Mouse (Mus musculus): ENCODE data around the gene Kyat3. TPM values are rescaled to one million over a fixed set of nuclear protein-coding genes. Genes with fewer than 3 reads are reported as not detected.
"Not testable (repeated sequence)": the region's sequence is repeated elsewhere in the genome, so short reads cannot be mapped to it uniquely, and the experiment has no call there.

Kyat3 gene
- polyA plus RNA-seq (2012; rRNA removed) = 1.4 and 2.4 TPM in 2 replicates

DNA sequence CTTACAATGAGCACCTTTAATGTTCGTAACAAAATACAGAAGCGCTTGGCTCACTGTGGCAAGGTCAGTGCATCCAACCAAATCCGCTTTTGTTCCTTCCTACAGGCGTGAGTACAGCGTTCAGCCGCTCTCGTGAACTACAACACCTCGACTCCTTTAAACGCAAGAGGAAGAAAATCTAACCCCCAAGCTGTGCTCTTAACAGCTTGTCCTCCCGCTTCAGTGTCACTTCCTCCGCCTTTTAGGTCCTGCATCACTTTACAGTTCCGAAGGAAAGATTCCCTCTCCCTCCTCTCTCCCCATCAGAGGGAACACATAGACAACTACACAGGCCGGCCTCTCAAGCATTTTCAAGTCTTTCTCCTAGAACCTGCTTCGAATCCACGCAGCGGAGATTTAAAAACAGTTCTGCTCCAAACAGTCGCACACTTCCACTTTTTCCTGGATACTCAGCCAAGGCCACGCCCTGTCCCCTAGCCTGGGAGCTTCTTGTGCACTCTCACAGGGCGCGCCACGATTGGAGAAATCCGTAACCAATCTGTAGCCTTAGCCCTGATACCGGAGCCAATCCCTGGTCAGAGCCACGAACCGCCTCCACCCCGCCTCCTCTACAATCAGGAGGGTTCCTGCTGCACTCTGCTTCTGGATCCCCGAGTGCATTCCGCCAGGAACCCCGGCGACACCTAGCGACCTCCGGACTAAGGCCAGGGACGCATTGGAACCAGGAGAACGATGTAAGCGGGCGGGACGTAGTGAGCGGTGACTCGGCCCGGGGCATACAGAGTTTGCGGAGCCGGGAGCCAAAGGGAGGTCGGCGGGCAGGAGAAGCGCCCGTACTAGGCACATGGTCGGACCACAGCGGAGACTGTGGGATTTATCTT is at the start of gene Kyat3:
TSS of gene Kyat3 (plus strand) at position 610 of the 881 bp plus-strand sequence.
- WGBS = under 1% methylated on average over 48 of the region's 48 CpGs
- peak; percentile 90 for DNase-seq
- TF ChIP-seq CTCF (IDR thresholded peaks at IDR 0.05; ENCODE audit: insufficient read depth, low read length) (peak; percentile 16; the same call in 1 of the 2 replicates), POLR2A (IDR thresholded peaks at IDR 0.05; ENCODE audit: borderline replicate concordance, extremely low read depth, low read depth, low read length) (peak; percentile 83; the same call in 1 of the 2 replicates)
- no peaks in the 10 kb centered on the region; the same call in none of the 2 replicates for H3K4me1 ChIP-seq (ENCODE audit: control insufficient read depth, insufficient read depth, low read length)
- peak within 1 kb of the TSS; percentile 78 for H3K4me3 ChIP-seq (replicated peaks; ENCODE audit: extremely low read depth, low read depth, low read length)

DNA sequence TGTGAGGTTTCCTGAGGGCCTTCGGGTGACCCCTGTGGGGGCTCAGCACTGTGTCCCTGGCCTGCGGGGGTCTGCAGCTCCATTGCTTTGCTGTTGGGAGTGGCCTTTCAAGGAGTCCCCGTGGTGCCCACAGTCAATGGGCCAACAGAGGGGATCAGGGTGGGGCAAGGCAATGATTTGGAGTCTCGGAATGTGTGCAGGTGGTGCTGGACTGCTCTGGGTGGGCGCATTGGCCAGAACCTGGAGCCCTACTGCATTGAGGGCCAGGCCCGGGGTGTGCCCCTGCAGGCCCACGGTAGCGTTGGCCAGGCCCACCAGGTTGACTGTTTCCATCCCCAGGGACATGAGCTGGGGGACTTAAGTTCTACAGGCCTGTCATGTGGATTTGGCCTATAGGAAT is 36.1 kb upstream of the Kyat3 start:
- no peaks in the 10 kb centered on the region for H3K4me1 ChIP-seq (ENCODE audit: control insufficient read depth, insufficient read depth, low read length)
- TF ChIP-seq POLR2A (IDR thresholded peaks at IDR 0.05; ENCODE audit: borderline replicate concordance, extremely low read depth, low read depth, low read length) = no peak
- TF ChIP-seq CTCF (IDR thresholded peaks at IDR 0.05; ENCODE audit: insufficient read depth, low read length) = no peak
- DNase-seq = no peak
- 92% methylated on average over 8 of the region's 8 CpGs for WGBS
- H3K4me3 ChIP-seq (replicated peaks; ENCODE audit: extremely low read depth, low read depth, low read length) = no peak overlapping the region

DNA sequence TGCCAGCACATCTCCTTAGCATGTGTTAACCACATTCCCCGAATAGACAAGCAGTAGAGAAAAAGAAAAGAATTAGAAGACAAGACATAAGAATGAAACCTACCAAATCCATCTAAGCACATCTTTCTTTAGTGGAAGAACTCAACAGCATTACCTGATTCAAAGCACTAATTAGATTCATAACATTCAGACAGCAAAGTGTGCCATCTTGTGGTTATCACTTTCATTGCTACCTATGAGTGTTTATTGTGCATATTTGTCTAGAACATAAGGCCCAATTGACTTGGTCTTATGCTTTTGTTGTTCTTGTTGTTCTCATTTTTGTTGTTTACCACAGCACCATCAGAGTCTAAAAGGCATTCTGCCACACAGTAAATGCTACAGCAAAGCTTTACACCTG is 26.2 kb upstream of the Kyat3 start:
- H3K4me3 ChIP-seq (replicated peaks; ENCODE audit: extremely low read depth, low read depth, low read length) = no peak overlapping the region
- H3K4me1 ChIP-seq (ENCODE audit: control insufficient read depth, insufficient read depth, low read length) = no peaks in the 10 kb centered on the region
- DNase-seq = no peak
- 81% methylated on average over 1 of the region's 1 CpGs for WGBS
- TF ChIP-seq CTCF (IDR thresholded peaks at IDR 0.05; ENCODE audit: insufficient read depth, low read length) (0 out of 2 replicates have a peak, but pooled peaks have one; percentile 21), POLR2A (IDR thresholded peaks at IDR 0.05; ENCODE audit: borderline replicate concordance, extremely low read depth, low read depth, low read length) (no peak)

DNA sequence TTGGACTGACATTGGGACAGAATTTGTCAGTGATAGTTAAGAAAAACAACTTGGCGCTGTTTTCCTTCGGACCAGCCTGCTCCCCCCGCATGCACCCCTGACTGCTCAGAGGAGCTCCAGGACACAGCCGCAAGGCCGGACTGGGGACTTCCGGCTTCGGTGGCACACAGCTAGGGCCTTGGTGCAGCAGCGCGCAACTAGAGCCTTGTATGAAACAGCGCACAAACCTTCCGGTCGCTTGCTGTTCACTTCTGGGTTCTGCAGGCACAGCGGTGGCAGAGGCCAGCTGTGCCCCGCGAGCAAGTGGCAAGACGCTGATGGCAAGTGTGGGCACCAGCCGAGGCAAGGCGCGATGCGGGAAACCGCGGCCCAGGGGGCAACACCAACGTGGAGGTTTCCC is 12.9 kb upstream of the Kyat3 start:
- no peak for DNase-seq
- Histone ChIP-seq H3K4me3 (replicated peaks; ENCODE audit: extremely low read depth, low read depth, low read length) (no peak overlapping the region), H3K4me1 (ENCODE audit: control insufficient read depth, insufficient read depth, low read length) (no peaks in the 10 kb centered on the region)
- 61% methylated on average over 23 of the region's 23 CpGs for WGBS
- TF ChIP-seq POLR2A (IDR thresholded peaks at IDR 0.05; ENCODE audit: borderline replicate concordance, extremely low read depth, low read depth, low read length) = no peak
- no peak for TF ChIP-seq CTCF (IDR thresholded peaks at IDR 0.05; ENCODE audit: insufficient read depth, low read length)

DNA sequence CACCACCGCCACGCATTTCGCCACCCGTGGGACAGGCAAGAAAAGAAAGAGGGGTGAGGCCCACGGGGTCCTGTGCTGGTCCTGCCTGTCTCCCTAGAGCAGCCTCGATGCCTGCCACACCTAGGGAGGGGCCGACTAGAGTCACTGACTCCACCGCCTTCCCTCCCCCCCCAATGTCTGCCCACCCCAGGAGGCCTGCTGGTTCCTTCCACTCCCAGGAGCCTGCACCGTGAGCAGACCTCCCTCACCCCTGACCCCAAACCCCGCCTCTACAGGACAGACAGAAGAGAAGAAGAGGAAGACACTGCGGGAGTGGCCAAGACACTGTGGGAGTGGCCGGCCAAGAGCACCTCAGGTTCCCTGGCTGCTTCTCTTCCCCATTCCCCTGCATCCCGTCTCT is 12.5 kb upstream of the Kyat3 start:
- TF ChIP-seq POLR2A (IDR thresholded peaks at IDR 0.05; ENCODE audit: borderline replicate concordance, extremely low read depth, low read depth, low read length) (no peak), CTCF (IDR thresholded peaks at IDR 0.05; ENCODE audit: insufficient read depth, low read length) (no peak)
- Histone ChIP-seq H3K4me1 (ENCODE audit: control insufficient read depth, insufficient read depth, low read length) (no peaks in the 10 kb centered on the region), H3K4me3 (replicated peaks; ENCODE audit: extremely low read depth, low read depth, low read length) (peak overlapping the region; percentile 12)
- no peak for DNase-seq
- WGBS = 35% methylated on average over 13 of the region's 13 CpGs

DNA sequence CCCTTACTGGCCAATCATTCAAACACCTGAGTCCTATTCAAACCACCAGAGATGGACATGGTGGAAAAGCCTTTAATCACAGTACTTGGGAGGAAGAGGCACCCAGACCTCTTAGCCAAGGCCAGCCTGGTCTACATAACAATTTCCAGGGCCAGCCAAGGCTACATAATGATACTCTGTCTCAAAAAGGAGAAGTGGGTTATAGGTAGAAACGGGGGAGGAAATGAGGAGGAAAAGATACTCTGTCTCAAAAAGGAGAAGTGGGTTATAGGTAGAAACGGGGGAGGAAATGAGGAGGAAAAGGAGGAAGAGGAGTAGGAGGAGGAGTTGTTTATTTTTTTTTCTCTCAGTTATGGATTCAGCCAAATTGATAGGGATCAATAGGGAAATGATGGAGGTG is 4.3 kb upstream of the Kyat3 start:
- TF ChIP-seq POLR2A (IDR thresholded peaks at IDR 0.05; ENCODE audit: borderline replicate concordance, extremely low read depth, low read depth, low read length) (no peak), CTCF (IDR thresholded peaks at IDR 0.05; ENCODE audit: insufficient read depth, low read length) (no peak)
- Histone ChIP-seq H3K4me1 (ENCODE audit: control insufficient read depth, insufficient read depth, low read length) (no peaks in the 10 kb centered on the region; the same call in none of the 2 replicates), H3K4me3 (replicated peaks; ENCODE audit: extremely low read depth, low read depth, low read length) (no peak overlapping the region)
- 70% methylated on average over 2 of the region's 2 CpGs for WGBS
- DNase-seq = no peak

DNA sequence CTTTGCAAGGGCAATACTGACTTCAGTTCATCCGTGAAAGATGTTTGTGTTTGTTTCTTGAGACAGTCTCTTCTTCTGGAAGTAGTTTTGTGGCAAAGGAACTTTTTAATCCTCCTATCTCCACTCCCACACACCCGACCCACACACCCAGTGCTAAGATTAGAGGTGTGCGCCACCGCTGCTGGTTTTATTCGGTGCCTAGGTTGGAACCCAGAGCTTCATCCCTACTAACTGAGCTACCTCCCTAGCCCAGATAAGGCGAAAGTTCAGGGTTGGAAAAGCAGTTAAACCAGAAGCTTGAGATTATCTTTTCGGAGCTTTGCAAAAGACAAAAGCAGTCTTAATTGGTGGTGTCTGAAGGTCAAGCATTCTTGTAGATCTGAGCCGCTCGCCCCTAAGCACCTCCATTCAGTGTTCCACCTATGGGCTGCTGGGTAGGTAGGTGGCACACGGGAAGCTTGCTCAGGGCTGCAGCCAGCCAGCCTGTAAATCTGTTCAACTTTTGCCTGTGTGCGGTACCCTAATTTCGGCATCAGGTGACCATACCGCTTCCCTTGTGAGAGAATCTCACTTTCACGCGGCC is 647 bp downstream of the Kyat3 start:
- Histone ChIP-seq H3K4me3 (replicated peaks; ENCODE audit: extremely low read depth, low read depth, low read length) (peak overlapping the region; percentile 78), H3K4me1 (ENCODE audit: control insufficient read depth, insufficient read depth, low read length) (no peaks in the 10 kb centered on the region; the same call in none of the 2 replicates)
- peak; percentile 14 for DNase-seq
- WGBS = 25% methylated on average over 15 of the region's 15 CpGs
- TF ChIP-seq POLR2A (IDR thresholded peaks at IDR 0.05; ENCODE audit: borderline replicate concordance, extremely low read depth, low read depth, low read length) (no peak), CTCF (IDR thresholded peaks at IDR 0.05; ENCODE audit: insufficient read depth, low read length) (no peak)

DNA sequence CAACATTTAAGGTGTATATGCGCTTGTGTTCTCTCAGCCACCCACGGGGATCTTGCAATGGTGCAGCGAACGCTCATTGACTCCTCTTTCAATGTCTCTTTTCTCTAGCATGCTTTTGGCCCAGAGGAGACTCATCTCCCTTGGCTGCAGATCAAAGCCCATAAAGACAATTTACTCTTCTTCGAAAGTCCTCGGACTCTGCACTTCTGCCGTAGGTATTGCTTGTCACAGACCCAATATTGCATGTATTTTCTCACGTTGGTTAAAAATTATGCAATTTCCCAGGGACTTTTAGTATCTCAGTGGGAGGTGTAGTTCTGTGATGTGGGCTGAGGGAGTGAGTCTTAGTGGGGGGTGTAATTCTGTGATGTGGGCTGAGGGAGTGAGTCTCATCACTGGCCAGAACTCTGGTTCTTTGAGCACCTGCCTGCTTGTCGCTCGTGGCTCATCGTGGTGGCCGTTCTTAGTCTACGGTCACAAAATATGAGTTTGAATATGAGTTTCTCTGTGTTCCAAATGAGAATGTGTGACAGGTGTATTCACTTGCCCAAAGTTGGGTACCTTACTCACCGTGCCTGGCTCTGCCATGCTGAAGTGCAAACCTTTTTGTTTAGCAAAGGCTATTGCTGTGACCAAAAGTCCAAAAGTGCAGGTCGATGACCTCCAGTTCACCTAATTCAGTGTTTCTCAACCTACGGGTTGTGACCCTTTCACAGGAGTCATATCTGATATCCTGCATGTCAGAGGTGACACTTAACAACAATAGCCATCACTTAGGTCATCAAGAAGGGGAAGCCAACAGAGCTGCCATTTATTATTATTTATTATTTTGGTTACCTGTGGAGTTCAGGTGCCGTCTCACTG is 6.0 kb downstream of the Kyat3 start:
- 90% methylated on average over 17 of the region's 17 CpGs for WGBS
- TF ChIP-seq CTCF (IDR thresholded peaks at IDR 0.05; ENCODE audit: insufficient read depth, low read length) = no peak
- no peak for TF ChIP-seq POLR2A (IDR thresholded peaks at IDR 0.05; ENCODE audit: borderline replicate concordance, extremely low read depth, low read depth, low read length)
- Histone ChIP-seq H3K4me1 (ENCODE audit: control insufficient read depth, insufficient read depth, low read length) (no peaks in the 10 kb centered on the region), H3K4me3 (replicated peaks; ENCODE audit: extremely low read depth, low read depth, low read length) (no peak overlapping the region)
- DNase-seq = no peak

DNA sequence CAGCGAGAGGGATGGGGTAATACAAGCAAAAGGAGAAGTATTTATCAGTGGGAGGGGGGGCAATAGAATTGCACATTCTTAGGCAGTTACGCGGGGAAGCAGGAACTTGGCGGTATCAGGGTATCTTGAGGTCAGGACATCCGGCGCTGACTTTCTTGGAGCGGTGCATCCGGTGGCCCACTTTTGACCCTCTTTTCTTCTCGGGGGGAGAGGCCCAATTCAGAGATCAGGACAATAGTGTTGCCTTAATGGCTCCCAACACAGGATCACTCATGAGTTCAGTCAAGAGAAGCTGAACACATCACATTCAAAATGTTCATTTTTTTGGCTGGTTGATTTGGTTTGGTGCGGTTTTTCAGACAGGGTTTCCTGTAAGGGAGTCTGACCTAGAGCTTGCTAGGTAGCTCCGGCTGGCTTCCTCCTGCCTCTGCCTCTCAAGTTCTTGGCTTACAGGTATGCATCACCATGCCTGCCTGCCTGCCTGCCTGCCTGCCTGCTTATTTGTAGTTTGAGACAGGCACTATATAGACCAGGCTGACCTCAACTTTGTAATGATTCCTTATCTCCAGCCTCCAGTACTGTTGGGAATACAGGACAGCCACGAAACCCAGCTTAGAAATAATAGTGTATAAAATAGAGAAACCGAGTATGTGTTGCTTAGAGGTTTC is 7.5 kb downstream of the Kyat3 start:
- H3K4me1 ChIP-seq (ENCODE audit: control insufficient read depth, insufficient read depth, low read length); H3K4me3 ChIP-seq (replicated peaks; ENCODE audit: extremely low read depth, low read depth, low read length); DNase-seq: not testable (repeated sequence)
- 64% methylated on average over 13 of the region's 13 CpGs for WGBS

Measured in lung, adult 2 months (tissue).